Mouse (Mus musculus): ENCODE measurements around the gene Chchd5. TPM values are rescaled to one million over a fixed set of nuclear protein-coding genes. Genes with fewer than 3 reads are reported as not detected.

Gene Chchd5
- total RNA-seq (2023), result 10 to 100 TPM; 13.8 to 16.9 TPM

DNA sequence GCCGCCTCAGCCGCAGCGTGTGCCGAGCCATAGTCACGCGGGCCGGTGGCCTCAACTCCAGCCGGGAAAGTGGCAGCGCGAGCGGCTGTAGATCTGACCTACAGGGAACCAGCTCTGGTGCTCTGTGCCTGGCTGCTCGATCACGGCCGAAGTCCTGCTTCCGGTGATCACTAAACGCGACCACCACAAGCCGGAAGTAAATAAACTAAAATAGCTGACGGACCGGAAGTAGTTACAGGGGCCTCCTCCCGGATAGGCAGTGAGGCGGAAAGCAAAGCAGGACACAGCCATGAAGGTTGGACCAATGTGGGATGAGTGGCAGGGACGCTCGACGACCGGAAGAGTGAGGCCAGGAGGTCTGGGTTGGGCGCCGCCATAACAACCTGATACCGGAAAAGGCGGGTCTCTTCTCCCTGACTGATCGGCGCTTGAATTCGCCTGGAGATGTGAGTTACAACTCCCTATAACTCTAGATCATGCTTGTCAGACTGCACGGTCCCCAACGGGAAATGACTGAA, at the start of gene Chchd5:
Gene Chchd5, plus strand, starts transcription at position 289 of the 518 bp plus-strand sequence.

DNA sequence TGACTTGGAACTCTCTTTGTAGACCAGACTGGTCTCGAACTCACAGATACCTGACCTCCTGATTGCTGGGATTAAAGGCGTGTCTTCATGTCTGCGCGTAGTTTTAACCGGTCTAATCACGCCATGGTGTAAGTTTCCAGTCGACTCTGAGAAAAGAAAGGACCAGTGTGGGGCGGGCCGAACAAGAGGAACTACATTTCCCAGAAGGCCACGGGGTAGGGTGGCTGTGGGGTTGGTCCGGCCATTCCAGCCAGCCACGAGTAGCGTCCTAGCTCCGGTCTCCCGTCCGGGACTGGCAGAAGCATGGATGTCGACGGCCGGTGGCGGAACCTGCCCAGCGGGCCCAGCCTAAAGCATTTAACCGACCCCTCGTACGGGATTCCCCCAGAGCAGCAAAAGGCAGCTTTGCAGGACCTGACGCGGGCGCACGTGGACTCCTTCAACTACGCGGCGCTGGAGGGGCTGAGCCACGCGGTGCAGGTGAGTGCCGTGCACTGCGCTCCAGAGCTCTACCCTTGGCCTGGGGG, 28.7 kb upstream of the Chchd5 start, which contains the start of gene Polr1b:
Gene Polr1b, plus strand, starts transcription at position 212 of the 527 bp plus-strand sequence.

Other genes with a start within 250 kb of the Chchd5 start
- 1 to 10 TPM; 6.9 to 7.6 TPM for gene Zc3h8, start 185.6 kb upstream of the Chchd5 start, total RNA-seq (2023)
- gene Zc3h6, start 162.3 kb upstream of the Chchd5 start, total RNA-seq (2023), result 10 to 100 TPM; 10.5 to 15.7 TPM
- 1 to 10 TPM; 3.3 to 5.8 TPM for gene Gm10762, start 162.0 kb upstream of the Chchd5 start, total RNA-seq (2023)
- not detected for gene Vinac1, start 81.5 kb upstream of the Chchd5 start, total RNA-seq (2023)
- gene Ttl, start 63.8 kb upstream of the Chchd5 start, total RNA-seq (2023), result 1 to 10 TPM; 8.4 to 8.6 TPM
- gene Polr1b, start 28.7 kb upstream of the Chchd5 start, total RNA-seq (2023), result 10 to 100 TPM; 54.0 to 59.4 TPM
- 100 to 1,000 TPM; 254 to 256 TPM for gene Slc20a1, start 69.1 kb downstream of the Chchd5 start, total RNA-seq (2023)
- 1 to 10 TPM in 1 of 2 experiments, under 1 TPM in 1; 0.89 to 2.7 TPM for gene Ckap2l, start 167.5 kb downstream of the Chchd5 start, total RNA-seq (2023)
- gene Il1a, start 180.3 kb downstream of the Chchd5 start, total RNA-seq (2023), result not detected
- 1 to 10 TPM in 1 of 2 experiments, not detected in 1; 1.3 TPM for gene Il1b, start 241.4 kb downstream of the Chchd5 start, total RNA-seq (2023)